Mouse (Mus musculus): ENCODE measurements at regions not wholly inside any gene's neighbourhood (a gene's known extent, or its start where the extent isn't known, plus 50 kb on each side); places are given as distances from the start of the nearest gene placed in this dataset.

DNA sequence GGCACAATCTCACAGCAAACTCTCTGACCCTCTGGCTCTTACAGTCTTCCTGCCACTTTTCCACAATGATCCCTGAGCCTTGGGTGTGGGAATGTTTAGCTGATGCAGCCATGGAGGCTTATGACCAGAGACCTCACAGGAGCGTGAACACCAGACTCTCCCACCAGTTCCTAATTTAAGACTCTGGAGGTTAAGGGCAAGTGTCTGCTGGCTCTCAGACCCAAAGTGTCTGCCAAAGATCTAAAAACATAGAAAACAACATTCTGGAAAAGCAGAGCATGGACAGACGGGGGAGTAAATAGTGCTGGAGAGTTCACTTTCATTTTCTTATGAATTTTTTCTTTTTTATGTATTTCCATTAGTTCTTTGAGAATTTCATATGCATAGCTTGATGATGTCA is 440.7 kb downstream of the Adam3 start:
- DNase-seq = peak; percentile 25

DNA sequence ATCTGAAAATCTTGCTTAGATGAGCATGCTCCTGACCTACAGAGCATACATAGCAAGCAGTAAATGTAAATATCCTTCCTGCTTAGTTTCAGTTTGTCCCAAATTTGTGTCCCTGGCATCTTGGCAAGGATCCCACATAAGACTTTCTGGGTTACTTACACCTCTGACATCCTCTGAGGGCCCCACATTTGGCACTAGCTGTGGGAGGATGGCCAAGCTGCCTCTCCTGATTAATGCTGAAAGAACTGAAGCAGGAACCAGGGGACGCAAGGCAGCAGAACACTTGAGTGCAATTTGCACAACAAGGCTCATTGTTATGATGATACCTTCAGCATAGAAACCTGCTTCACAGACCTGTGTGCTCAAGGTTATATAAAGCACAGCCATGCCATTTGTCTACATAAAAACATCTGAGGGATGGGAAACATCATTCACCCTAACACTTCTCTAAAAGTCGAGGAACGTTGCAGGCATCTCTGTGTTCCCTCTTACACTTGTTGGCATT is 441.7 kb downstream of the Adam3 start:
- DNase-seq = no peak

DNA sequence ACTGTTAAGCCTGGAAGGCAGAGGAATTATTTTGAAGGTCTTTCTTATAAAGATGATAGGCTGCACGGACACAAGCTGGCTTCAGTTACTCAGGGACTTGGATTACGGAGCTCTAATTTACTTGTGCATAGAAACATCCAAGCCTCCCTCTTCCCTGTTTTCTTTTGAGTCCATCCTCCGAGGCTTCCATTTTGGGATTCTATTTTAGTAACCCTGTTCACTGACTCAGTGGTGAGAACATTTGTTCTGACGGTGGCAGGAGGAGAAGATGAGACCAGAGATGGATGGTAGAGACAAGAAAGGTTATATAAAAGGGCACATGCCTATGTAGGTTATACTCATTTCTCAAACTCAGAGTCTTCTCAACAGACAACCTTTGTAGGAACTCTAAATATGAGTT is 445.4 kb downstream of the Adam3 start:
- DNase-seq = no peak

DNA sequence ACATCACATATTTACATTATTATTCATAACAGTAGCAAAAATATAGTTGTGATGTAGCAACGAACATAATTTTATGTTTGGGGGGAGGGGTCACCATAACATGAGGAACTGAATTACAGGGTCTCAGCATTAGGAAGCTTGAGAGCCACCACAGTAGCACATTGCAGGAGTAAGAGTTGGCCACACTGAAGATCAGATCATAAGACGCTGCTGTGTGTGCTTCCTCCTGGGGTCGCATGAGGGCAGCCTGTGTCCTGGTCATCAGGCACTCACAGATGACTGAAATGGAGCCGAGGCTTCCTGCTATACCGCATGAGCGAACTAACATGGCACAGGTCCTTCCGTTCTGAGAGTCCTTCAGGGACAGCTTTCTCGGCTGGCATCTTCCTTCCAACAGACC is 447.3 kb downstream of the Adam3 start:
- no peak for DNase-seq

DNA sequence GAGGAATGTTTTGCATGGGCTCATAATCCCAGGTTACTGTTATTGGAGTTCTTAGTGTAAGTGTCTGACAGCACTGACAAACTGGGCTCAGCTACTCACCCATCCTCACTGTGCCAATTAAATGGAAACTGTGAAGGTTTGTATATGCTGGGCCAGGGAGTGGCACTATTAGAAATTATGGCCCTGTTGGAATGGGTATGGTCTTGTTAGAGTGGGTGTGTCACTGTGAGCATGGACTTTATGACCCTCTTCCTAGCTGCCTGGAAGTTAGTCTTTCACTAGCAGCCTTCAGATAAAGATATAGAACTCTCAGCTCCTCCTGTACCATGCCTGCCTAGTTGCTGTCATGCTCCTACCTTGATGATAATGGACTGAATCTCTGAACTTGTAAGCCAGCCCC is 464.3 kb downstream of the Adam3 start:
- no peak for DNase-seq

DNA sequence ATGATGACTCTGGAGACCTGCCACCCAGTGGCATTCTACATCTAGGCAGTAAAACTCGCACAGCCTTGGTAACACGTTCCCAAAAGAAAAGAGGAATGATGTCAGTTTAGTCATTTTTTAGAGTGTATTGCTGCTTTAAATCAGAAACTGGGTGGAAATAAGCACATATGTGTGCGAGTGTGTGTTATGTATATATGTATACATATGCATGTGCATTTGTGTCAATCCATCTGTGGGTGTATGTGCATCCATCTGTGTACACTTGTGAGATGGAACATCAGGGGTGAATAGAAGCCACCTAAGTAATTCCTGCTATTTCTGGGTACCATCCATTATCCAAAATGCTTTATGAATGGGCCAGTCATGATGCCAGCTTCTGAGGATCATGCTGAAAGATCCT is 467.0 kb downstream of the Adam3 start:
- no peak for DNase-seq

DNA sequence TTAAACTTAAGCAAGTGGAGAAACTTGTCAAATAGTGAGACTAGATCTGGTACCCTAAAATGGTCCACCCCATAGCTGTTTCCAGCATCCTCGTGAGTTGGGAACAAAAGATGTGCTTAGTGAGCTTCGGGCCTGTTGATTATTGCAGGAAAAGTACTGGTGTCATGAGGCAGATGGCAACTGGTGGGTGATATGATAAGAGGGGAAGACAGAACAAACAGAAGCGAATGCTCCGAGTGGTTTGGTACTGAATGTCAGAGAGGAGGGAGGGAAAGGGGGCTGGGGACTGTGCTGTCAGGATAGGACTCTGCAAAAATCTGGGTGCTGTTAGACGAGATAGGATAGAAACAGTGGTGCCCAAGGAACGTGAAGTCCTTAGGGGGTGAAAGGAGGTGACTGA is 483.4 kb downstream of the Adam3 start:
- DNase-seq = no peak

DNA sequence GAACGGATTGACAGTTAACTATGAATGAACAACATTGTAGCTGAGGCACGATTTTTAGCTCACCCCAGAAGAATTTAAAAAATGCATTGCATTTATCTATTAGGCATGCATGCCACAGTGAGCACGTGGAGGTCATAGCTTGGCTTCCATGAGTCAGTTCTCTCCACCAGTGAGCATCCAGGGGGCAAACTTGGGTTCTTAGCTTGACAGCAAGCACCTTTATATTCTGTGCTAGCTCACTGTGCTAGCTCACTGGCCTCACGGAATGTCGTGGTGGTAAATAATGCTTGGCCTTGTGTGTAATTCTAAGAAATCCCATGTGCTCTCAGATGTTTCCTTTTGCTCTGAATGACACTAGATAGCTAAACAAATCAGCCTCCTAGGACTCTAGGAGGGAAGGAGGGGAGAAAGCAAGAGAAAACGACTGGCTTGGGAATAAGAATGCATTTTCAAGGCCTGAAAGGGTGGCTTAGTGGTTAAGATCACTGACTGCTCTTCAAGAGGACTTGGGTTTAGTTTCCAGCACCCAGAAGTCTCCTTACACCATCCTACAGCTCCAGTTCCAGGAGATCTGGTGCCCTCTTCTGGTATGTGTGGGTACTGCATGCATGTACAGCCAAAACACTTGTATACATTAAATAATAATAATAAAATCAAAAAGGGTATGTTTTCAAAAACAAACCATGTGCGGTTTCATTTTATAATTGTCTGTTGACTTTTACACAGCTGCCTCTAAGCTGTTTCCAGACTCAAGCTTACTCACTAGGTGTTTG is 485.3 kb downstream of the Adam3 start:
- DNase-seq = peak; percentile 3

DNA sequence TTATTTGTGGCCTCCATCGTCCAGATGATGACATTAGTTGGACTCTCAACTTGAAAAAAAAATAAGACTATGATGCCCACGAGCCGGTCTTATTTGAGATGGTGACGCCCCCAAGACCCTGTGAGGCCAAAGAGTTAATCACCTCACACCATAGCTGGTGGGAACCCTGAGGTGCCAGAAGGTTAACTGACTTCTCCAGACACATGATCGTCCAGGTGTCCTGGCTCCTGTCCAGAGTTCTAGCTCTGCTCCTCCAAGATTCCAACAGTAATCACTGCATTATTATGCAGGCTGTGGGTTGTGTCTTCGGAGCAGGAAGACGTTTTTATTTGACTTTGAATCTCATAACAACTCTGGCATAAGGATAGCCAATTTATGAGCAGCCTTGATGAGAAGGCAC is 490.7 kb downstream of the Adam3 start:
- DNase-seq = no peak

DNA sequence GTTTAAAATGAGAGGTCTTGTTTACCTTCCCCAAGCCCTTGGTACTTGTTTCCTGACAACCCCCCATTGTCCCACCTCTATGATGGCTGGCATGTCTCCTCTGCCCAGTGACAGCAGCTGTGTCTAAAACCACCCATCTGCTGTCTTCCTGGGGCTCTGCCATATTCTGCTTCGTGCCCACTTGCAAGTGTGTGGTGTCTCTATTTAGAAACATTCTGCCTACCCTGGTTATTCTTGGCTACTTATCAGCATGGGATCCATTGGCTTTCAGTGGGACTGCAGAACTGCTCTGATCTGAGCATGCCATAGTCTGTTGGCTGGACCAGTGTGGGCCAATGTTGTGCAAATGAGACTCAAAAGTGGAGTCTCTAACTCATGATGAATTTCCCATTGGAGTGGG is 497.5 kb downstream of the Adam3 start:
- no peak for DNase-seq

DNA sequence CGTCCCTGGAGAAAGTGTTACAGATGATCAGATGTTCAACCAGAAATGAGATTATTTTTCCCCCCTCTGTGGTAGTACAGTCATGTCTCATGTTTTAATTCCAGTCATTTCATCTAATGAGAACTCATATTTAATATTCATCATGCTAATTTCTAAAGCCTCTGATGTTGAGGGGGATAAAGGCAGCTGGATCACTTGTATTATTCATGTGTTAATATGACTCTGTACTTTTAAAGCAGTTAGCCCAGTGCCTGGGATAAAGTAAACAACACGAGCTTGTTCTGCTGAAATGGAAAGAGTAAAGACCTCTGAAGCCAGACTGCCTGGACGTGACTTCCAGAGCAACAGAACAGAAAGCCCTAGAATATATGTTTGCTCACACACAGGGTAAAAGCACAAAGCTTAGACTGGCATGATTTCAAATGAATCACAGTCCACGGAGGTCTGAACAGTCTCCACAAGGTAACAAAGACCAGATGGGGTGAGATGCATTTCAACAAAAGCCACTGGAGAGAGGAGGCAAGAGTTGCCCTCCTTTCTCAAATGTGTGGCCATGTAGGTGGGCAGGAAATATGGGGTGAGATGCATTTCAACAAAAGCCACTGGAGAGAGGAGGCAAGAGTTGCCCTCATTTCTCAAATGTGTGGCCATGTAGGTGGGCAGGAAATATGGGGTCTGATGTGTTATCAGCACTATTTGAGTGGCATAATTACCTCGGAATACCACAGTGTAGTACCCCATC is 498.1 kb downstream of the Adam3 start:
- DNase-seq = no peak

DNA sequence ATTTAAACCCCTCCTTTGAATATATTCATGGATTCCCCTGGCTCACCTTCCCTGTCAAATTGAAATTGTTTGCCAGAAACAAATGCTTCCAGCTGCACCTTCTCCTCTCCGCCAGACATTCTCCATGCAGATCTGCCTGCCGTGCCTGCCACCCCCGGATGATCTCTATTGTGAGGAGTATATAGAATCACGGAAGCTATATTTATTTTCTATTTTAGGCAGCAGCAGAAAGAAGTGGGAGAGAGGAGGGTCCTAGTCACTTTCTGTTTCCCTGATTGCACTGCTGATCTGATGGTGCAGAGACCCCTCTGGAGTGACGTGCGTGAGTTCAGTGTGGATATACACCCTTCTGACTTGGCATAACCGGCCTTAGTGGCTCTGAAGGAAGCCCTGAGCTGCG is 505.4 kb downstream of the Adam3 start:
- DNase-seq = no peak

DNA sequence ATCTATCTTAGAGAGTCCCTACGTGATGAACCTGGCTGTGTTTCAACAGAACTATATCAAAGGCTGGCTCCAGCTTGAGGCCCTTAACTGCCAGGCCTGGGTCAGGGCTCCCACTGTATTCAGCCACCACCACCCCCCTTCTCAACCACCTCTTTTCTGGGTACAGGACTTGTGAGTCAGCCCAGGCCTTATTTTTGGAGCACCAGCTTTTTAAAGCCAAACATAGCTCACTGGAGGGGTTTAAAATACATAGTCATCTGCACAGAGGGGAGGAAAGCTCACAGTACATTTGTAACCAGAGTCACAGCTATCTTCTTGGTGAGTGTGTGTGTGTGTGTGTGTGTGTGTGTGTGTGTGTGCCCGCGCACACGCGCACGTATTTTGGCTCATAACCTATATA is 509.0 kb downstream of the Adam3 start:
- no peak for DNase-seq

DNA sequence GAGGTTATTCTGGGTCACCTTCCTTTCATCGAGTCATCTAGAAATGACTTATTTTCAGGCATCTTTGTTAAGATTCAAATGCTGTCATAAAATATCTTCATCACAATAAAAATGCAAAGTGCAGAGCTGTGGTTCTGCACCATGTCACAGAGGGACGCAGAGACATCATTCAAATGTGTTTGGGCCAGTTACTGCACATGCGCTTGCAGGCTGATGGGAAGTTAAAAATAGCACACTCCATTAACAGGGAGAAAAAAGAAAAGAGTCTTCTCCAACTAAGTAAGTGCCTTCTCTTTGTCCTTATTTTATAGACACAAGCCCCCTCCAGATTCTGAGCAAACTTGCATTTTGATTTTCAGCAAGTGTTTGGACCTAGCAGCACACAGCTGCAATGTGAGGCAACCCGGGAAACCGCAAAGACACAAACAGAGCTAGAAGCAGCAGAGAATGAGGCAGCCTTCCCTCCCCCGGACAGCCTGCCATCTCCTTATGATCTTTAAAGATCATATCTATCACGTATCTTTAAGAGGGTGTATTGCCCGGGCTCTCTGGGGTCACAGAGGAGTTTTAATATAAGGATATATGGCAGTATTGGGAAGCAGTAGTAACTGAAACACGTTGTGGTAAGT is 510.0 kb downstream of the Adam3 start:
- no peak for DNase-seq

DNA sequence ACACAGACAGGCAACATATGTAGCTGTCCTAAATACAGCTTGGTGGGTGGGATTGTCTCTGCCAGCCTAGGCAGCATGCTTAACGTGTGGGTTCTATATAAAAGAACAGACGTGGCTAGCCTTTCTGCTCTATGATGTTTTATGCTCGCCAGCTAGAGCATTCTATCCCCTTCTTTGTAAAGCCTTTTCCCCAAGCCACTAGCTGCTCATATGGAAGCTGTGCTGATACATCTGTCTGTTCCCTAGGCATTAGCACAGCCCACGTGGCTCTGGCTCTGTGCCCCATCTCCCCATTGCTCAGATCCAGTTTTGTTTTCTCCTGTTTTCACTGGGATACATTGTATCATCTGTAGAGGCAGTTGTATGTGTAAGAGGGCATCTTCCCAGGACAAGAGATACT is 511.3 kb downstream of the Adam3 start:
- no peak for DNase-seq

DNA sequence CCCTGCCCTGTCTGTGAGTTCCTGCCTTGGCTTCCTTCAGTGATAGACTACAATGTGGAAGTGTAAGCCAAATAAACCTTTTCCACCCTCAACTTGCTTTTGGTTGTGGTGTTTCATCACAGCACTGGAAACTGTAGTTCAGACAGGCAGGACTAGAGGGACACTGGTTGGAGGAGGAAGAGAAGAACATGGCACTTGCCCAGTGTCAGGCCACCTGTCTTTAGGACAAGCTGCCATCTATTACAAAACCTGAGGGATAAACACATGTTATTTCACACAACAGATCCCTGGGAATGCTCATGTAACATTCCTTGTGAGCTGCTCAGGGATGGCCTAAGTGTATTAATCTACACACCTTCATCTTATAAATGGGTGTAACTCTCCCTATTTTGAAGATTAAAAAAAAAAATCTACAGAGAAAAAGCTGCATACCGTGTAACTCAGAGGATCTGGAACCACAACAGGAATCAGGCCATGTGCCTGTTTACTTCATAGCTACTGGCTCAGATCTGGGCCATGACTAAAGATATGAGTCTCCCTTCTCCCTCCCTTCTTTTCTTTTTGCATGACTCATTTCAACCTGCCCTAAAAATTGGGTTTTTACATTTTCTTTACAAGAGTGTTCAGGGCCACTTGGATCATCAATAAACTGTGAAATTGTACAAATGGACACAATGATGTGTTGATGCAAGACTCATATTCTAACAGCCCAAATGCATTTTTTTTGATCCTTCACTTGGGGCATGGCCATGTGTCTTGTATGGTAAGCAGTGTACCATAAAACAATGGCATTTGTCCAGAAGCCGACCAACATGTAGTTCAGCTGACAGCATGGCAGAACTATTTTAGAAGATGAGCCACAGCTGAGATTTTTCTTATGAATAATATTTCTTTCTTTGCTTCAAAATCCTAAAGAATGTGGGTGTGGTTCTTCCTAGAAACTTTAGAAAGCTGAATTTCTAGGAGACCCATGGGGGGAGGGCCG is 513.1 kb downstream of the Adam3 start:
- DNase-seq = no peak

DNA sequence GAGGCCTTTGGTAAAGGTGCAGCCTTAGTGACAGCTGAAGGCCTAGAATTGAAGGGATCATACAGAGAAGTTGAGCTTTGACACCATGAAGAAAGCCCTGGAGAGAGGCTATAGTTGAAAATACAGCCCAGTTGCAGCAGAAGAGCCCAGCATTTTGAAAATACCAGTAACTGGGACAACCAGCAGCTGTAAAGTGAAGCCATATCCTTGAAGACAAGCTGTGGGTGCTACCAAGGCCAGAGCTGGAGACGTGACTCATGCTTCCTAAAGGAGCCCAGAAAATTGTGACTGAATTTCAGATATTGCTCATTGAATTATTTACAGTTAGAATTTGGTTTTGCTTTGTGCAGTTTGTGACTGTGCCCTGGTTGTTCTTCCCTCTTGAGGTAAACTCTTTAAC is 514.6 kb downstream of the Adam3 start:
- DNase-seq = no peak

All from lung, postnatal 36 days (tissue).